Mouse (Mus musculus) liver, adult 2 months (tissue): ENCODE measurements at regions not wholly inside any gene's neighbourhood (a gene's known extent, or its start where the extent isn't known, plus 50 kb on each side); places are given as distances from the start of the nearest gene placed in this dataset.

Experiments
- CTCF ChIP-seq: fragments of 200-500 bp; IDR thresholded peaks from 2 replicates; pipeline ENCODE4 v1.5.1; 2011; ENCODE audit warnings: low read depth, low read length, control low read depth
- POLR2A ChIP-seq: fragments of 200-500 bp; IDR thresholded peaks from 2 replicates; pipeline ENCODE4 v1.6.1; 2011; ENCODE audit warnings: low read length, control low read depth; ENCODE audit not compliant: insufficient read depth; ENCODE audit errors: extremely low read depth

GRCm38 (mm10) chr5:112055018-112055417, 197.3 kb downstream of the Cryba4 start:
- TF ChIP-seq POLR2A (no peak), CTCF (no peak)
